In genomic region chr11:114462755-114463374, GRCm38 (mm10) we compare ENCODE assay signal across 8 mouse cellular contexts.
DNase-seq lines count a peak whose midpoint lies in the region; ATAC-seq and TF ChIP-seq lines count a peak whose summit lies in the region.

No protein-coding gene starts in this region.

- H3K4me3 ChIP-seq in liver, embryonic 16.5 days (ENCODE audit: low read depth, low read length): no peak overlapping the region

- in situ Hi-C loops in Patski (cut with MboI; ENCODE audit: low pct_unique_long_range_greater_than_20kb): no loop called here

- POLR2A ChIA-PET in Patski (lab: Charles Lee): no interaction called here

- TF ChIP-seq CTCF in Patski (IDR thresholded peaks at IDR 0.05): peak; percentile 72

- H3K36me3 ChIP-seq in liver, embryonic 16.5 days (ENCODE audit: control insufficient read depth, insufficient read depth): no peaks in the 10 kb centered on the region

- CTCF ChIA-PET in Patski (lab: Charles Lee): no interaction called here

- H3K9ac ChIP-seq in liver, embryonic 16.5 days (ENCODE audit: low read depth, low read length): no peak overlapping the region

- H3K4me1 ChIP-seq in liver, embryonic 16.5 days (ENCODE audit: control insufficient read depth, low read depth, low read length): no peaks in the 10 kb centered on the region

- no peaks in the 10 kb centered on the region for H3K27me3 ChIP-seq in Patski
- no peaks in the 10 kb centered on the region for H3K27me3 ChIP-seq in liver, embryonic 16.5 days (ENCODE audit: control insufficient read depth, insufficient read depth, low read depth, low read length)

- H3K4me2 ChIP-seq in liver, embryonic 16.5 days (ENCODE audit: low read depth, low read length): no peak overlapping the region

- DNase-seq in layer of hippocampus, postnatal 10 days (ENCODE audit: low spot score in 2 of 2): peak; percentile 48 to 56
- DNase-seq in layer of hippocampus, postnatal 36 days: no peak
- DNase-seq in Patski (ENCODE audit: low read depth, low spot score) (no peak), MN1 (ENCODE audit: low spot score) (no peak)
- peak; percentile 44 to 46 for DNase-seq in heart, postnatal 36 days
- DNase-seq in skeletal muscle tissue, adult 2 months (ENCODE audit: low read depth, low spot score): peak; percentile 50

- no peak overlapping the region for H3K27ac ChIP-seq in liver, embryonic 16.5 days (ENCODE audit: low read length)

- intact Hi-C loops in heart, postnatal 36 days (cut with DNase I): loop anchor here (5.0 to 10.0 kb wide), 2 partner anchors 391 to 598 kb away; no protein-coding TSS in a partner anchor

- ATAC-seq in Patski: peak; percentile 74
- ATAC-seq in common myeloid progenitor, adult 5-6 weeks (replicated peaks; ENCODE audit: low read depth, poor library complexity, severe bottlenecking): peak; percentile 99
- ATAC-seq in liver, embryonic 16.5 days (ENCODE audit: low read depth): peak; percentile 35

- WGBS in liver, embryonic 16.5 days (ENCODE audit: insufficient replicate concordance): 10% methylated on average over 6 of the region's 6 CpGs

- no peaks in the 10 kb centered on the region for H3K9me3 ChIP-seq in liver, embryonic 16.5 days (replicated peaks; ENCODE audit: control insufficient read depth, low read length)

Comparison
In these comparisons a context has a peak if more than half of its experiments do, and no peak if none do; other contexts are left out.
1. DNase-seq: peak in layer of hippocampus, postnatal 10 days (2 of 2), heart, postnatal 36 days (2 of 2) and skeletal muscle tissue, adult 2 months (single experiment); none in layer of hippocampus, postnatal 36 days (0 of 2), Patski (single experiment) and MN1 (single experiment).
2. ATAC-seq: peak in every context shown above with its lines; median percentile 99 in common myeloid progenitor, adult 5-6 weeks; 74 in Patski; 35 in liver, embryonic 16.5 days.